Mouse (Mus musculus) midbrain, embryonic 15.5 days (tissue): Measurements from ENCODE around the gene Rab6a. TPM values are rescaled to one million over a fixed set of nuclear protein-coding genes. Genes with fewer than 3 reads are reported as not detected.
"Not testable (repeated sequence)": the region's sequence is repeated elsewhere in the genome, so short reads cannot be mapped to it uniquely, and the experiment has no call there.

Experiments used
- ATAC-seq: fragments of 200-750 bp; cut with Nextera tagmentation; replicated peaks from 2 replicates; pipeline ENCODE4 v1.8.0; 2017; ENCODE audit warnings: moderate TSS enrichment
- H3K27ac ChIP-seq: fragments of 300-500 bp; sonication (generic); 2 replicates; pipeline ENCODE4 v1.5.1; 2015; ENCODE audit warnings: mild to moderate bottlenecking, inconsistent platforms
- H3K27me3 ChIP-seq: fragments of 300-500 bp; sonication (generic); replicated peaks from 2 replicates; pipeline ENCODE4 v1.6.1; 2015; ENCODE audit warnings: inconsistent platforms
- H3K36me3 ChIP-seq: fragments of 300-500 bp; sonication (generic); replicated peaks from 2 replicates; pipeline ENCODE4 v1.6.1; 2015; ENCODE audit warnings: inconsistent platforms
- H3K4me1 ChIP-seq: fragments of 300-500 bp; sonication (generic); 2 replicates; pipeline ENCODE4 v1.6.1; 2015; ENCODE audit warnings: inconsistent platforms
- H3K4me2 ChIP-seq: fragments of 300-500 bp; sonication (generic); 2 replicates; pipeline ENCODE4 v1.6.1; 2015; ENCODE audit warnings: inconsistent platforms, mild to moderate bottlenecking, moderate library complexity
- H3K4me3 ChIP-seq: fragments of 300-500 bp; sonication (generic); 2 replicates; pipeline ENCODE4 v1.5.1; 2015; ENCODE audit warnings: mild to moderate bottlenecking, inconsistent platforms
- H3K9ac ChIP-seq: fragments of 300-500 bp; sonication (generic); 2 replicates; pipeline ENCODE4 v1.6.1; 2015; ENCODE audit warnings: mild to moderate bottlenecking, inconsistent platforms
- H3K9me3 ChIP-seq: fragments of 300-500 bp; sonication (generic); 2 replicates; pipeline ENCODE4 v1.6.1; 2016; ENCODE audit warnings: inconsistent platforms
- whole genome bisulfite sequencing: fragments of 180-500 bp; shearing (Covaris S2); methylation state at CpG from one replicate; pipeline ENCODE4 v1.1.7; 2015; ENCODE audit warnings: mixed read lengths; 5-methylcytosine and 5-hydroxymethylcytosine counted together
- polyA plus RNA-seq: library from polyadenylated mRNA; unstranded; fragments of >200 nt; fragmentation: Nextera tagmentation; extraction: Ambion mirVana; gene quantifications from 2 replicates; pipeline ENCODE4 v1.2.1, GENCODE M21; 2015

Gene Rab6a
- 253 and 260 TPM in 2 replicates for polyA plus RNA-seq

DNA sequence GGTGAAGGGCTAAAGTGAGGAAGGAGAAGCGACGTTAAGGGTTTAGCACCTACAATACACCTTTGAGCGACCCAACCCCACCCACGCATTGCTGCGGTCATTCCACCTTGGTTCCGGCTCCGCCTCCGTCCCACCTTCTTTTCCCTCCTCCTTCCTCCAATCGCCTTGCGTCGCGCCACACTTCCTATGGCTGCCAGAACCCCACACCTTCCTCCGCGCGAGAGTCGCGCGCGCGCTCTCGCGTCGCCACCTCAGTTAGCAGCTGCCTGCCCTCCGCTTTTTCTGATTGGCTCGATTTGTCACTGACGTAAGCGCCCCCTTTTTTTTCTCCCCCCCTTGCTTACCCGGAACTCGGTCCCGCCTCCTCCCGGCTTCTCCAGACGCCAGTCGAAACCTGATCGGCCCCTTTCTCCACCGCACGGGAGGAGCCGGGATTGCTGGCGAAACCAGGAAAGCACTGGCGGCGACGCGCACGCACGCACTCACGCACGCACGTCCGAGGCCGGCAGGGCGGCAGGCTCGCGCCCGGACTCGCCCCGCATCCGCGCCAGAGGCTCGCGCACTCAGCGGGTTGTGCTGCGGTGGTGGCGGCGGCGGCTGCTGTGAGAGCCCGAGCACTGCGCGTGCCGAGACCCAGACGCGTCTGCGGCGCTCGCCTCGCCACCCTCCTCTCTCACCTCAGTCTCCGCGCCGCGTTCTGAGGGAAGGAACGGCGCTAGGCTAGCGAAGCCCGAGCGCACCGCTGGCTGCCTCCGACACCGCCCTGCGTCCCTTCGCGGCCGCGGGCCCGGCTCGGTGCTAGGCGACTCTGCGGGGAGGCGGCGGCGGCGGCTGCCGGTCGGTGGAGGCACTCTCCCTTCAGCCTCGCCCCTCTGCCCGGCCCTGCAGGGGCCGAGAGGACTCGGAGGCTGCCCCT, at the start of gene Rab6a:
Rab6a (plus strand) TSS at position 197 of the 916 bp plus-strand sequence.
- ATAC-seq: peak; percentile 97
- H3K36me3 ChIP-seq: no peaks in the 10 kb centered on the region
- H3K4me2 ChIP-seq: peak within 1 kb of the TSS; percentile 61
- no peaks in the 10 kb centered on the region for H3K9me3 ChIP-seq
- H3K4me1 ChIP-seq: peaks cover 19% of the 10 kb centered on the region
- H3K27me3 ChIP-seq: no peaks in the 10 kb centered on the region
- H3K9ac ChIP-seq: peak within 1 kb of the TSS; percentile 99
- peak within 1 kb of the TSS; percentile 96 for H3K27ac ChIP-seq
- under 1% methylated on average over 94 of the region's 105 CpGs for WGBS
- H3K4me3 ChIP-seq: peak within 1 kb of the TSS; percentile 91

DNA sequence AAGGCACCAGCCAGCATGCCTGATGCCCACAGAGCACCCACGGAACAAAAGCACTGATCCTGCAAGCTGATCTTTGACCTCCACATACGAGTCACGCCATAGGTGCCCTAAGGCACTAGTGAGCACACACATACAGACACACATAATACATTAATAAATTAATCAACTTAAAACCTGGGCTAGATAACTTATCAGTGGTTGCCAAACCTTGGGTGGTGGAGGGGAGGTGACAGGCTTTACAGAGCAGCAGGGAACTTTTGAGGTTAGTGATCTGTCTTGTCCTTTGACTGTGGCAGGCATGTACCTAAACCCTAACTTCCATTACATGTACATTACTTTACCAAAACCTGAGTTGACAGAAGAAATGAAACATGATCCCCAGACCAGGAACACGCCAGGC, 47.9 kb upstream of the Rab6a start:
- 84% methylated on average over 4 of the region's 4 CpGs for WGBS
- H3K27me3 ChIP-seq: no peaks in the 10 kb centered on the region
- H3K36me3 ChIP-seq: no peaks in the 10 kb centered on the region
- H3K4me2 ChIP-seq: no peak overlapping the region
- H3K4me3 ChIP-seq: no peak overlapping the region
- no peak for ATAC-seq
- H3K27ac ChIP-seq: no peak overlapping the region
- no peaks in the 10 kb centered on the region for H3K9me3 ChIP-seq
- H3K9ac ChIP-seq: no peak overlapping the region
- peaks cover 24% of the 10 kb centered on the region for H3K4me1 ChIP-seq

DNA sequence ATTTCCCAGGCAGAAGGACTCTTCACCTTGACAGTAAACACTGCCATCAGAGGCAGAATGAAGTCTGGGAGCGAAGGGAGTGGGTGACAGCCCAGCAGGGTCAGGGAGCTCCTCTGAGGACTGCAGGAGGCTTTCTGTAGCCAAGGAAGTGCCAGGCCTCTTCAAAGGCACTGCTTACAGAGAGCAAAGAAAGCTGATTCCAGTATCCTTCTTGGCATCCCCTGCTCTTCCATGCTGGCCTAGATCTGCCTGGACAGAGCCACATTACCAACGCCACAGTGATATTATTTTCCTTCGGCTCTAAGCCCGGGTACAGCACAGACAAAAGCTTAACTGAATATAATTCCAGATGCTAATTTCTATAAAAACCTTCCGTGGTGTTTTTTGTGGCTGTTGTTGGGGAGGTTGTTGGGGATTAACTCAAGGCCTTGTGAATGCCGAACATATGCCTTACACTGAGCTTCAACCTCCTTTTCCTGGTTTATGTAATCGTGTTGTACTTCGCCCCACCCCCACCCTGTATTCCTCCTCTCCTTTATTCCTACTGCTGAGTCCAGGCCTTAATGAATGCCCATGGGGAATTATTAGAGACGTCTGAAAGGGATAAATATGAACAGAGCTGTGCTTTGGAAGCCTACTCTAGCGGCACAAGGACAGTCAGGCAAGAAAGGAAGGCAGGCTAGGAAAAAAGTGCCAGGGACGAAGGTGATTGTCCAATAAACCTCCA, 45.2 kb upstream of the Rab6a start:
- no peak overlapping the region for H3K4me3 ChIP-seq
- no peak overlapping the region; the same call in 1 of the 2 replicates for H3K9ac ChIP-seq
- H3K36me3 ChIP-seq: 0 out of 2 replicates have a peak, but pooled peaks cover 3% of the 10 kb centered on the region
- no peaks in the 10 kb centered on the region for H3K9me3 ChIP-seq
- 44% methylated on average over 11 of the region's 11 CpGs for WGBS
- H3K4me1 ChIP-seq: peaks cover 11% of the 10 kb centered on the region
- ATAC-seq: peak; percentile 39; the same call in 1 of the 2 replicates
- no peaks in the 10 kb centered on the region for H3K27me3 ChIP-seq
- H3K27ac ChIP-seq: peak overlapping the region; percentile 77
- H3K4me2 ChIP-seq: no peak overlapping the region

DNA sequence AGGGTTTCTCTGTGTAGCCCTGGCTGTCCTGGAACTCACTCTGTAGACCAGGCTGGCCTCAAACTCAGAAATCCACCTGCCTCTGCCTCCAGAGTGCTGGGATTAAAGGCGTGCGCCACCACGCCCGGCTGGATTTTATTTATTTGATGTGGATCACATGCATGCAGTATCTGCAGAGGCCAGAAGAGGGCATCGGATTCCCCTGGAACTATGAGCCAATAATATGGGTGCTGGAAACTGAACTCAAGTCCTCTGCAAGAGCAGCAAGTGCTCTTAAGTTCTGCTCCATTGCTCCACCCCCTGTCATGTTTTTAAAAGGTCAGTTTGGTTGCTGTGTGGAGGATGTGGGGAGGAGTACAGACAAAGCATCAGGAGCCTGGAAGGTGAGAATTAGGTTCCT, 40.0 kb upstream of the Rab6a start:
- H3K36me3 ChIP-seq, H3K4me3 ChIP-seq, ATAC-seq, H3K27ac ChIP-seq, H3K9me3 ChIP-seq, H3K4me1 ChIP-seq, H3K4me2 ChIP-seq, H3K27me3 ChIP-seq, H3K9ac ChIP-seq: not testable (repeated sequence)
- 73% methylated on average over 5 of the region's 5 CpGs for WGBS

DNA sequence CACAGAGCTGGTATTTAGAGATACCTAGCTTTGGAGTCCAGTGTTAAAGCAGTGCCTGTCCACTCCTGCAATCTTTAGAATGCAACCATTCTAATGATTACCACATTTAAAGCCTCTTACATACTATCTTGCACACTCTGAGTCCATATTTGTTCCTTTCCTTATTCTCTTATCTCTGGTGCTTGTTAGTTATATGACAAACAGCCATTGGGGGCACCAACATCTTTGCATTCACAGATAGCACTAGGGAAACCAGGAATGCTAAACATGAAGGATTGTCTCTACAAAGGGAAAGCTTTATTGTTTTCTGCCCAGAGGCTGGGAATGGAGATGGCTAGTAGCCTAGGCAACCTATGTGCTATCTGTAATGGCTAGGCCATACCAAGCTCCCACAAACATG, 37.3 kb upstream of the Rab6a start:
- H3K4me1 ChIP-seq: no peaks in the 10 kb centered on the region
- no peak for ATAC-seq
- H3K4me3 ChIP-seq: no peak overlapping the region
- no peaks in the 10 kb centered on the region for H3K9me3 ChIP-seq
- H3K27ac ChIP-seq: no peak overlapping the region
- H3K36me3 ChIP-seq: peaks cover 2% of the 10 kb centered on the region; the same call in 1 of the 2 replicates
- no peak overlapping the region for H3K9ac ChIP-seq
- H3K27me3 ChIP-seq: no peaks in the 10 kb centered on the region
- H3K4me2 ChIP-seq: no peak overlapping the region

DNA sequence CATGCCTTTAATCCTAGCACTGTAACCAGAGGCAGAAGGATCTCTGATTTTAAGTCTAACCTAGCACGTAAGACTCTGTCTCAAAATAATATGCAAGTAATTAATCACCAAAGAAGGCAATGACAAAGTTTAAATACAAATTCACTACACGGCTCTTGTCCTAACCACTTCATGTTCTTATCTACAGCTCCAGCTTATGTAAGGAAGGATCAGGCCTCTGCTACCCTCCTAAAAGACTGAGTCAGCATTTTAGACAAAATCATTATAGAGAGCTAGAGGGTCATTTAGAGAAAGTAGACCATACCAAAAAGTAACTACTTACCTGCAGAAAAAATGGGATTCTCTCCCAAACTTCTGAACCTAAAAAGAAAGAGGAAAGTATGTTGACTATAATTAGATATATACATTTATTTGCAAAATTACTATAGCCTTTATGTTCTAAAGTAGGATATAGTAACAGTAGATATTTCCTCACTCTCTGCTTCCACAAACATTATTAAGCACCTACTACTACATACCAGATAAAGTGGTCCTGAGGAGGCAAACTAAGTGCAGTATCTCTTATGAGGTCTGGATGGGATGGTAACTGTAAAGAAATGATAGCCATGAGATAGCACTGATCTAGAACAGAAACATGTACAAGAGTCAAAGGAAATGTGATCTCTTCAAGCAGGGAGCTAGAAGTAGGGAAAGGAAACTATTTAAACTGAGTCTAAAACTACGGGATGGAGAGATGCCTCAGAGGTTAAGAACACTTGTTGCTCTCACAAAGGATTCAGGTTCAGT, 36.1 kb upstream of the Rab6a start:
- Histone ChIP-seq H3K27me3 (no peaks in the 10 kb centered on the region), H3K27ac (no peak overlapping the region), H3K9me3 (no peaks in the 10 kb centered on the region), H3K4me2 (no peak overlapping the region), H3K36me3 (no peaks in the 10 kb centered on the region; the same call in 1 of the 2 replicates), H3K4me1 (no peaks in the 10 kb centered on the region), H3K4me3 (no peak overlapping the region), H3K9ac (no peak overlapping the region)
- WGBS: 89% methylated on average over 3 of the region's 3 CpGs
- no peak for ATAC-seq

DNA sequence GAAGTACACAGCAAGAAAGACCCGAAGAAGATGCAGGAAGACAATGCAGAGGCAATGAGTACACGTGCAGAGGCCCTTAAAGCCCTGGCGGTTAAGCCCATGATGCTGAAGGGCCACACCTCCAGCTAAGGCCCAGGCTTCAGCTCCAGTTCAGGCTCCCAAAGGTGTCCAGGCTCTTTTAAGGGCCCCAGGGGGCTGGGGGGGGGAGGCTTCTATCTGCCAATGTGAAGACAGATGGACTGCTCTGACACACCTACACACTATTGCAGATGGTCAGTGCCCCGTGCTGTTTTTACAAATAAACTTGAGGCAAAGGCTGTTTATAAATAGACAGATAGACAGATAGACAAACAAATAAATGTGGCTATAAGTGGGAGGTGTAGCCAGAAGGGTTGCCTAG, 35.1 kb upstream of the Rab6a start:
- H3K4me1 ChIP-seq: no peaks in the 10 kb centered on the region
- ATAC-seq: no peak
- H3K36me3 ChIP-seq: no peaks in the 10 kb centered on the region; the same call in 1 of the 2 replicates
- no peaks in the 10 kb centered on the region for H3K9me3 ChIP-seq
- H3K4me2 ChIP-seq: no peak overlapping the region
- H3K4me3 ChIP-seq: no peak overlapping the region
- H3K9ac ChIP-seq: no peak overlapping the region
- 84% methylated on average over 4 of the region's 4 CpGs for WGBS
- no peaks in the 10 kb centered on the region for H3K27me3 ChIP-seq
- no peak overlapping the region for H3K27ac ChIP-seq

DNA sequence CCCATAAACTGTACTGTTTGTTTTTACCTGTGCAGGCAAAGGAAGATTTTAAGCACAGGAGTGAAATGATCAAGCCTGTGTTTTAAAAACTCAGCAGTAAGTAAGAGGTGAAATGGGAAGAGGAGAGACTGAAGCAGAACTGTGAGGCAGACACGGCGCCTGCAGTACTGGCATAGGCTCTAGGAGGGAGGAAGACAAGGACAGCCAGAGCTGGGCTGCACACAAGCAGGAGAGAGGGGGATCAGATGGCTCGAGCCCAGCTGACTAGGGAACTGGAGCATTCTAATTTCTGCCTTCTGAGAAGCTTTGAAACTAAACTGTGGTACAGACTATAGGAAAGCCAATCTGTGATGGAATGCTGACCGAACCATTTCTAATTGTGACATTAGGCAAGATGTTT, 34.5 kb upstream of the Rab6a start:
- Histone ChIP-seq H3K4me2 (no peak overlapping the region), H3K36me3 (no peaks in the 10 kb centered on the region; the same call in 1 of the 2 replicates), H3K9ac (no peak overlapping the region), H3K4me1 (no peaks in the 10 kb centered on the region), H3K4me3 (no peak overlapping the region), H3K27me3 (no peaks in the 10 kb centered on the region), H3K9me3 (no peaks in the 10 kb centered on the region), H3K27ac (no peak overlapping the region)
- ATAC-seq: no peak
- WGBS: 86% methylated on average over 4 of the region's 4 CpGs

DNA sequence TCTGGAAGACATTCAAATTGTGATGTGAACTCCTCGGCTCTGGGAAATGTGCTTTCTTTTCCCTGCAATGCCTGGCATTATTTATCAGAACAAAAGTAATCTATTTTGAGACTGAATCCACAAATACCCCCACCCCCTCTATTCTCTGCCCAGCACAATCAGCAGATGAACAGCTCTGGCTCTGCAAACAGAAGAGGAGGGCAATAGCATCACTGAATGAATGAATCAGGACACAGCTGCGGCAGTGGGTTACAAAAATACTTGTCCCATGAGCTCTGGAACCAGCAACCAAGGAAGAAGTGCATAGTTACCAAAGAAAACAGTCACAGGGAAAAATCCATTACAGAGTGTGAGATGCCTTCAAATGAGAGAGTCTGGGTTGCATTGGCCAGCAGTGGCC, 28.4 kb upstream of the Rab6a start:
- H3K9me3 ChIP-seq: no peaks in the 10 kb centered on the region
- H3K27ac ChIP-seq: no peak overlapping the region
- no peak overlapping the region for H3K9ac ChIP-seq
- H3K27me3 ChIP-seq: no peaks in the 10 kb centered on the region
- 59% methylated on average over 2 of the region's 2 CpGs for WGBS
- H3K4me2 ChIP-seq: no peak overlapping the region
- H3K36me3 ChIP-seq: no peaks in the 10 kb centered on the region
- no peak overlapping the region for H3K4me3 ChIP-seq
- ATAC-seq: no peak
- peaks cover 12% of the 10 kb centered on the region for H3K4me1 ChIP-seq

DNA sequence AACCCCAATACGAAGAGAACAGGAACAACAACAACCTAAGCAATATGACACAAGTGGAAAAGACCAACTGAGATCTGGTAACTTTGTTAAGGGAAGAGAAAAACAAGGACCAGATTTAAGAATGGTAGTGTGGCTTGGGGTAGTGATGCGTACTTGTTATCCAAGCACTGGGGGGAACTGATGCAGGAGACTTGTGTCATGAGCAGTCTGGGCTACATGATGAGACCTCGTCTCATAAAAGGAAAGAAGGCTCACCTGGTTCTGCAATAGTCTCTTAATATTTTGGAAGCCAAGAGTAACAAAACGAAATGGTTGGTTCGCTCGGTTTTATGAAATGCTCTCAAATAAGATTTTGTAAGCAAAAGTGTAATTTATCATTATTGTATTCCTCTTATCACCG, 25.0 kb upstream of the Rab6a start:
- Histone ChIP-seq H3K4me1 (peaks cover 12% of the 10 kb centered on the region), H3K9ac (peak overlapping the region; percentile 64), H3K36me3 (no peaks in the 10 kb centered on the region), H3K27me3 (no peaks in the 10 kb centered on the region), H3K4me3 (peak overlapping the region; percentile 54), H3K4me2 (peak overlapping the region; percentile 61), H3K9me3 (no peaks in the 10 kb centered on the region), H3K27ac (peak overlapping the region; percentile 95)
- WGBS: 44% methylated on average over 7 of the region's 7 CpGs
- ATAC-seq: peak; percentile 75

DNA sequence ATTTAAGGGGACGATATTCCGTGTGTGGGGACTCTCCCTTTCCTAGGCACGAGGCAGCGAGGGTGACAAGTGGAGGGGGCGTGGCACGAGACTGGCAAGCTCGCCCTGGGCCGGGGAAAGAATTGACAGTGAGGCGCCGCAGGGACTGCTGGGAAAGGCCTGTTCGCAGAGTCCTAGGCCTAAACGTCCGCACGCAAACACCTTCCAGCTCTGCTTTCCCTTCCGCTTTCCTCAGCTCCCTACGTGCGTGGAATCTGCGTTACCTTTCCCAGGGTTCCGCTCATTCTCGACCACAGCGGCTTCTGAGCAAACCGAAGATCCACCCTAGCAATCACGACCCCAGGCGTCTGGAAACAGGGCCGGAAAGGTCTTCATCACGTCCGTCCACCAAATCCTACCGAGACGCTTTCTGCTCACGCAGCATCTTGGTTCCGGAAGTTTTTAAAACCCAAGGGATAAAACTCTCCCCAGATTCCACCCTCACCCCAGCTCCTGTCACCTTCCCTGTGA, 24.4 kb upstream of the Rab6a start:
- Histone ChIP-seq H3K36me3 (no peaks in the 10 kb centered on the region), H3K9me3 (no peaks in the 10 kb centered on the region), H3K4me3 (peak overlapping the region; percentile 54), H3K27me3 (no peaks in the 10 kb centered on the region), H3K27ac (peak overlapping the region; percentile 95), H3K4me2 (peak overlapping the region; percentile 61), H3K9ac (peak overlapping the region; percentile 64), H3K4me1 (peaks cover 12% of the 10 kb centered on the region)
- WGBS: under 1% methylated on average over 31 of the region's 31 CpGs
- ATAC-seq: peak; percentile 95

DNA sequence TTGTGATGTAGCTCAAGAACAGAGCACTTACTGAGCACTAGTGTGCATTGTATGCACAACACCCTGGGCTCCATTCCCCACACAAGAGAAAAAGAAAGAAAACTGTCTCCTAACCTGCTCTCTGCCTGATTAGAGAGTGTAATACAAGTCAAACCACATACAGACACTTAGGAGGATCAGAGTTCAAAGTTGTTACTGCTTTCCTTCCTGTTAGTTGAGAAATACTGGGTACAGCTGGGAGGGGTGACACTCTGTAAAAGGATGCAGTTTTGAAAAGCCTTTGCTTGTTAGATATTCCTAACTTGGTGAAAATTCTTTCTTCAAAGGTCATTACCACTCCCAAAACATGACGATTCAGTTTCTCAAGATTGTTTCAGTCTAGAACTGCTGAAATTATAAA, 17.4 kb upstream of the Rab6a start:
- Histone ChIP-seq H3K4me3 (no peak overlapping the region), H3K36me3 (no peaks in the 10 kb centered on the region), H3K9me3 (no peaks in the 10 kb centered on the region), H3K4me1 (0 out of 2 replicates have a peak, but pooled peaks cover 4% of the 10 kb centered on the region), H3K4me2 (no peak overlapping the region), H3K27me3 (no peaks in the 10 kb centered on the region), H3K9ac (no peak overlapping the region), H3K27ac (no peak overlapping the region)
- ATAC-seq: no peak
- 55% methylated on average over 1 of the region's 1 CpGs for whole genome bisulfite sequencing
